Mouse (Mus musculus) macrophage (primary cell): ENCODE results near the gene Gm10309. TPM values are rescaled to one million over a fixed set of nuclear protein-coding genes. Genes with fewer than 3 reads are reported as not detected.

Experiments
- H3K27ac ChIP-seq: fragments of 350-480 bp; formaldehyde crosslinking; 2 replicates; pipeline ENCODE4 v1.9.0; 2021
- H3K36me3 ChIP-seq: fragments of 350-480 bp; formaldehyde crosslinking; 2 replicates; pipeline ENCODE4 v1.9.0; 2021; ENCODE audit errors: inconsistent target
- H3K4me3 ChIP-seq: fragments of 350-480 bp; formaldehyde crosslinking; 2 replicates; pipeline ENCODE4 v1.9.0; 2021; ENCODE audit errors: inconsistent target
- H3K79me2 ChIP-seq: fragments of 350-480 bp; formaldehyde crosslinking; 2 replicates; pipeline ENCODE4 v1.9.0; 2021; ENCODE audit errors: inconsistent target
- whole genome bisulfite sequencing: methylation state at CpG from one replicate; pipeline ENCODE4 v1.1.7; 2026; ENCODE audit warnings: inconsistent platforms; ENCODE audit not compliant: missing documents; 5-methylcytosine and 5-hydroxymethylcytosine counted together
- polyA plus RNA-seq: library from polyadenylated mRNA; stranded (reverse); fragments of 250-400 nt; gene quantifications from 3 replicates; pipeline ENCODE4 v1.2.4, GENCODE M21; 2018; ENCODE audit warnings: inconsistent platforms

The Gm10309 gene
- polyA plus RNA-seq, 1 experiment from 2014 or later: not detected

DNA sequence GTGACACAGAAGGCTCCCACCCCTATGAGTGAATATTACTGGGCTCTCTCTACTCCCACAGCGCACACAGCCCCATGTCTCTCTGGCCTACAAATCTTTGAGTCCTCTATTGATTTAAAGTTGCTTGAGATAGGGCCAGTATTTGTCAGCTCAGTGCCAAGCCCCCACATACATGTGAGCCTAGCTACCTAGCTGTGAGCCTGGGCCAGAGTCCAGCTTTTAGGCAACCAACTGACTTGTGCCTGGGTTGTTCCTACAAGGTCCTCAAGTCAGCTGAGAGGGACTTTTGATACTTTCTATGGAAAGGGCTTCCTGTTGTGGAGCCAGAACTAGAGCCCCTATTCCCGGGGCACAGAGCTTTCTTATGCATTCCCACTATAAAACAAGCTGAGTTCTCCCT lies 20.0 kb upstream of the Gm10309 start:
- H3K4me3 ChIP-seq: no peak overlapping the region
- whole genome bisulfite sequencing: 100% methylated on average over 2 of the region's 2 CpGs
- no peaks in the 10 kb centered on the region for H3K36me3 ChIP-seq
- no peak overlapping the region for H3K27ac ChIP-seq
- H3K79me2 ChIP-seq: no peaks in the 10 kb centered on the region

DNA sequence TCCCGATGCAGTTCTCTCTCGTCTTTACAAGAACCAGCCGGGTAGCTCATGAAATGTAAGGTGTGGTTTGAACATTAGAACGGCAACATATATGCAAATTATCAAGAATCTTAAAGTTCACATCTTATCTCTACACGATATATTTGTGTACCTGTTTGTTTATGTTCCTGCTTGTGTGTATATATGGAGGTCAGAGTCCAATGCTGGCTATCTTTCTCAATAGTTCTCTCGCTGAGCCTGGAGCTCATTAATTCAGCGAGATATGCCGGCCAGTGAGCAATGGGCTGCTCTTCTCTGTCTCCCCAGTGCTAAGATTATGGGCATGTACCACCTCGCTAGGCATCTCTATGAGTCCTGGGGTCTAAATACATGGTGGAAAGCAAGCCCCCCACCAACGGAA lies 18.8 kb upstream of the Gm10309 start:
- WGBS: 94% methylated on average over 10 of the region's 10 CpGs
- no peak overlapping the region for H3K27ac ChIP-seq
- no peak overlapping the region for H3K4me3 ChIP-seq
- H3K79me2 ChIP-seq: no peaks in the 10 kb centered on the region
- no peaks in the 10 kb centered on the region for H3K36me3 ChIP-seq

DNA sequence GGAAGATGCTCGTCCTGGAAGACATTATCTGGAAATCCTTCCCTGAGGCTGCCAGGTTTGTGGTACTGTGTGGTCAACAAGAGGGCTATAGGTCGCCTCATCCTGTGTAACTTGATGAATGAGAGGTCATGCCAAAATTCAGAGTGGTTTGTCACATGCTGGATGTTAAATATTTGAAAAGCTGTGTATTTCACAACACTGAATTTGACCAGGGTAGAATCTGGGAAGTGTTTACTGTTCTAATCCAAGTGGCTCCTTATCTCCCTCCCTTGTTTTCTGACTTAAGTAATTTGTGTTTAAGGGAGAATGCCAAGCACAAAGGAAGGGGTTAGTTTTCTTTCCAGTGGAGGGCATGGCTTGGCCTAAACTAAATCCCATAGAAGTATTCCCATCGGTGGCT lies 18.3 kb upstream of the Gm10309 start:
- no peaks in the 10 kb centered on the region for H3K79me2 ChIP-seq
- H3K4me3 ChIP-seq: no peak overlapping the region
- no peaks in the 10 kb centered on the region for H3K36me3 ChIP-seq
- WGBS: 93% methylated on average over 3 of the region's 3 CpGs
- no peak overlapping the region for H3K27ac ChIP-seq

DNA sequence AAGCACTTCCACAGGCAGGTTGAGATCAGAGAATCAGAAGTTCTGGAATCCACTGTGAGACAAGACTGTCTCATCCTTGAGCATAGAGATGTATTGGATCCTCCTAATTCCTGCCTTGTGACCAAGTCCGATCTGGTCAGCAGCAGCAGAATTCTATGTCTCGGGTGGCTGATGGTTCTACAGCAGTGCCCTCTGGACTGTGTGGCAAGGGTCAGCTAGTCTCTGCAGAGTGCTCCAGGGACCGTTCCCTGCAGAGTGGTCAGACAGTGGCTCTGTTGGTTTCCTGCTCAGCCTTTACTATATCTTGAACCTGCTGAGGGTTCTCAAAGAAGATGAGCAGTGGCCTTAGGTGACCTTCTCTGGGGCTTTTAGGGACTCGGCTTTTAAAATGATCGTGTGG lies 17.6 kb upstream of the Gm10309 start:
- H3K36me3 ChIP-seq: no peaks in the 10 kb centered on the region
- H3K4me3 ChIP-seq: no peak overlapping the region
- no peak overlapping the region for H3K27ac ChIP-seq
- H3K79me2 ChIP-seq: no peaks in the 10 kb centered on the region
- WGBS: 98% methylated on average over 5 of the region's 5 CpGs

DNA sequence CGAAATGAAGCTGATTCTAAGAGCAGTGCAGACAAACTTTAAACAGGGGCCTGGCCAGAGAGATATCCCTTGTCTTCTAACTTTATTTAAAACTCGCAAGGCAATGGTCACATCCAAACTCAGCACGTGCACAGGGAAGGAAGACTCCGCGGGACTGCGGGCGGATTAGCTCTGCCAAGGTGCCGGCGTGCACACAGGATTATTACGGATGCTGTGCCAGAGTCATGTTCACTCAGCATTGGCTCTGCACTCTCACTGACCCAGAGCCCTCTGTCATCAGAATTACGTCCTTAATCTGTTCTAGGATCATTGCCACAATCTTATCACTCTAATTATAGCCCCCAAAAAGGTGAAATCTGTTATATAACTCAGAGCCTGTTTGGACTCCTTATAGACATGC lies 16.2 kb upstream of the Gm10309 start:
- no peaks in the 10 kb centered on the region for H3K79me2 ChIP-seq
- no peak overlapping the region for H3K4me3 ChIP-seq
- WGBS: 93% methylated on average over 11 of the region's 11 CpGs
- H3K27ac ChIP-seq: no peak overlapping the region
- no peaks in the 10 kb centered on the region for H3K36me3 ChIP-seq

DNA sequence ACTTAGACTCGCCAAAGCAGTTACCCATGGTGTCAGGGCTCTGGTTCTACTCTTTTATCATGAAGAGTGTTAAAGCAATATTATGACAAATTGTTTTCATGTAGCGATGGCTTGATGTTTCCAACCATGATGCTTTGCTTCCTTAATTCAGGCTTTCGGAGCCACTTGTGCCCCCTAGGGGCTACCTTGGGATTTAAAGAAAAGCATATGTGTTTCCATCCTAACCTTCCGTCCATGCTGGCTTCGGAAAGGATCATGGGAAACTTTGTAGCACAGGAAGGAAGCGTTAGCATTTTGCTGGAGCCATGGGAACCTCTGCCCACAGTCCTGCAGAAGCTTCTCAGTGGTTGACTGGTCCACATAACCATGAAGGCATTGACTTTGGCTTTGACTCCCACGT lies 13.6 kb upstream of the Gm10309 start:
- 90% methylated on average over 7 of the region's 7 CpGs for WGBS
- Histone ChIP-seq H3K27ac (no peak overlapping the region), H3K79me2 (no peaks in the 10 kb centered on the region), H3K36me3 (no peaks in the 10 kb centered on the region), H3K4me3 (no peak overlapping the region)

DNA sequence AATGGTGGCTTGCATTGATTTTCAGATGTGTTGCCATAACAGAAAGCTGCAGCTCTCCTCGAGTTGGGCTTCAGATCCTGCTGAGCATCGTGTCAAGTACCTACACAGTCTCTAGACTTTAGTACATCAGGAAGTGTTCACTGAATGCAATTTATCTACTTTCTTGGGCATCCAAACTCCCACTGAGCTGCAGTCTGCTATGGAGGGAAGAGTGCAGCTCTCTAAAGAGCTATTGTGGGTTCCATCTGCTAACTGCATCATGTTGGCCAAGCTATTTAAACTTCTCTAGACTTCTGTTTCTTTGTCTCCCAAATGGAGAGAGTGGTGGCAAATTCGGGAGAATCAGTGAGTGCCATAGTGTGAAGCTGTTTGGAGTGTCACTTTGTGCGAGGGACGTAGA lies 11.6 kb upstream of the Gm10309 start:
- WGBS: 92% methylated on average over 5 of the region's 5 CpGs
- Histone ChIP-seq H3K79me2 (no peaks in the 10 kb centered on the region), H3K27ac (no peak overlapping the region), H3K36me3 (no peaks in the 10 kb centered on the region), H3K4me3 (no peak overlapping the region)

DNA sequence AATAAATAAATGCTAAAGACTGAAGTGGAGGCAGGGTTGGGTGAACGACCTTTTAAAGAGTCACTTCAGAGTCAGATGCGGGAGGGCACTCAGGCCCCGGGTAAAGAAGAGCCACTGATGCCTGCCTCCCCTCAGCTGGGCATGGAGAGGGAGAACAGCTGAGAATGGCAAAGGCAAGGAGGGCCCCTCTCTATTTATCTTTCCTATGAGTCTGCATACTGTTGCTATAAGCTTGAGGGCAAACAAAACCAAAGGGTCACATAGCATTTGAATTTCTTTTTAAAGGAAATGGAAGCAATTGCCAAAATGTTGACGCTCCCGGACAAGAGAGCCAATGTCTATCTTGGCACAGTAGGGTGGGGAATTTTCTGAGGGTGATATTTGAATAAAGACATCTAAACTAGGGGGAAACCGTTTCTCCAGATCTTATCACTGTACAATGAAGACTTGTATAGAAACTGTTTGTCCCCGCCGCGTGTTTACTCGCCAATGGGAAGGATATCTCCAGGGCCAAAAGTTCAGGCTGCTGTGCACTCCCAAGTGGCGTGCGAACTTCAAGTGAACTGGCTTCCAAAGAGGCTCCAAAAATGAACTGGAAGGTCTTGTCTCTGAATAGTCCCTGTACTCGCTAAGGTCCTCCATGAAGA lies 10.1 kb upstream of the Gm10309 start:
- WGBS: 94% methylated on average over 13 of the region's 13 CpGs
- Histone ChIP-seq H3K4me3 (no peak overlapping the region), H3K27ac (no peak overlapping the region), H3K79me2 (no peaks in the 10 kb centered on the region), H3K36me3 (no peaks in the 10 kb centered on the region)

DNA sequence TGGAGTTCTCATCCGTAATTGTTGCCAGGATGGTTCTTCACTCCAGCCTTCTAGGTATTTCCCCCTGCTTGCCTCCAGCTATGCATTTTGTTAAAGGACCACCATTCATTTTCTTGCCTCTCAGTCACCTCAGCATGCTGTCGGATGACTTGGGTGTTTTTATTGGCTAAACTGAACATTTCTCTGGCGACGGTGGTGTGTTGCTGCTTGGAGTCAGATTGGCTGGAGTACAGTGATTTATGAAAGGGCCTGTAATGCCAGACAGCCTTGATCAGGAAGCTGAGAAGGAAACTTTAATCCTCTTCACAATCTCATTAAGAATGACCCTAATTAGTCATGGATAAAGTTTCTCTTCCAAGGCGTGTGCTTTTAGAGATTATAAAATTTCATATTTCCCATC lies 4.8 kb upstream of the Gm10309 start:
- H3K27ac ChIP-seq: no peak overlapping the region
- H3K36me3 ChIP-seq: no peaks in the 10 kb centered on the region
- 97% methylated on average over 5 of the region's 5 CpGs for WGBS
- H3K4me3 ChIP-seq: no peak overlapping the region
- no peaks in the 10 kb centered on the region for H3K79me2 ChIP-seq

DNA sequence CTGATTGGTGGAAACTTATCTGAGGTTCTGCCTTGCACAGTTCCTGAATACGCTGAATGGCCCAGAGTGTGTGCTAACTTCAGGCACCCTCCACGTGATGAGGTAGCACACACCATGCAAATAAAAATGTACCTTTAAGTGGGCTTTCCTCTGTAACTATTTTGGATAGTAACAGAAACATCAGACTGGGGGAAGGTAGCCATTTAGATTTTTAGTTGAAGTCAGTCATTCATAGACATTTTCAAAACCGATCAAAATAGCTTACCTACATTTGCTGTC lies 3.1 kb upstream of the Gm10309 start:
- 90% methylated on average over 3 of the region's 3 CpGs for WGBS
- Histone ChIP-seq H3K4me3 (no peak overlapping the region), H3K36me3 (no peaks in the 10 kb centered on the region), H3K79me2 (no peaks in the 10 kb centered on the region), H3K27ac (no peak overlapping the region)

DNA sequence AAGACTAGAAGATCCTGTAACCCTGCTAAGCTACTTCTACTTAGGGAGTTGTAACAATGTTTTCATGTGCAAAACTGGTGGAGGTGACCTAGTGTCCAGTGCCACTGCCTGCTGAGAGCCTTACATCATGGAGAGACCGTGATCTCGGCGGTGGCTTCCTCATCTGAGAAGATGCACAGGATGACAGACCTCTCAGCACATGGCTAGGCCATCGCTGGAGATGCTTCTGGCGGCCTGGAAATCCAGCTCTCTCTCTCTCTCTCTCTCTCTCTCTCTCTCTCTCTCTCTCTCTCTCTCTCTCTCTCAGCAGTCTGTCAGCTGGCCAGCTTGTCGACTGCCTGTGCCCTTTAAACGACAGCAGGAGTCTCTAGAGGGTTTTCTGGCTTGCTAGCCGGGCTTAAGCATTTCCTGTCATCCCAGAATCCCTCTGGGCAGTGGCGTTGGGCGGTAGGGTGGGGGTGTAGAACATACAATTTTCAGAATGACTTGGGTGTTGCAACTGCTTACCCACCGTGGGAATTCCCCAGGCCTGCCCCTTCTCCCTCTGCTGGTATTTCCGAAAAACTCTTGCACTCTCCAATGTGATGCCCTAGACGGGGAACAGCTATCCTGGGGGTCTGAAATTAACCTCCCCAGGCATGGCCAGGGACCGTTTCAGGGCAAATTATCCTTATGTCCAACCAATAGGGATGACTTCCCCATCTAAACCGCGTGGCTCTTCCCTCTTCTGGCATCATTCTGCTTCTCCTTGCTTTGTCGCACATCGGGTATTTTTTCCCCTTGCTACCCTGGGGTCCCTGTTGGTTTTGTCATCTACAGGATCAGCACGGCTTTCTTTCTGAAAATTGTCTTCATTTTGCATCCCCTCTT lies 2.5 kb upstream of the Gm10309 start:
- H3K36me3 ChIP-seq: no peaks in the 10 kb centered on the region
- H3K4me3 ChIP-seq: no peak overlapping the region
- no peak overlapping the region for H3K27ac ChIP-seq
- no peaks in the 10 kb centered on the region for H3K79me2 ChIP-seq
- 75% methylated on average over 19 of the region's 19 CpGs for WGBS

DNA sequence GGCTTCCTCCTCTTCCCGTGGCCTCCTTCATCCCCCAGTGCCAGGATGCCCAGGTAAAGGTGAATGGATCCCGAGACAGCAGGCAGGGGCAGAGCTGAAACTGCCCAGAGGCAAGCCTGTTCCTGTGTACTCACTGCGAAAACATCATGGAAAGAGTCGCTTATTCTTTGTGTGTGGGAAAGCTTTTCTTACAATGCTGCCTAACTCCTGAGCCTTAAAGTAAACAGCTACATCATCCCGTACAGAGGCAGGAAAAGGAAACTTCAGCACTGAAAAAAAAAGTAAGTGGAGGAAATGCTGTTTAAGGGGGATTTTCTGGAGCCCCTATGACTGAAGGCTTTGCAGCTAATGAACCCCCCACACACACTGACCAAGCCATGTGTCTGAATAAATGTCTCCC lies 1.8 kb upstream of the Gm10309 start:
- Histone ChIP-seq H3K4me3 (no peak overlapping the region), H3K36me3 (no peaks in the 10 kb centered on the region), H3K27ac (no peak overlapping the region), H3K79me2 (no peaks in the 10 kb centered on the region)
- 79% methylated on average over 5 of the region's 5 CpGs for WGBS

DNA sequence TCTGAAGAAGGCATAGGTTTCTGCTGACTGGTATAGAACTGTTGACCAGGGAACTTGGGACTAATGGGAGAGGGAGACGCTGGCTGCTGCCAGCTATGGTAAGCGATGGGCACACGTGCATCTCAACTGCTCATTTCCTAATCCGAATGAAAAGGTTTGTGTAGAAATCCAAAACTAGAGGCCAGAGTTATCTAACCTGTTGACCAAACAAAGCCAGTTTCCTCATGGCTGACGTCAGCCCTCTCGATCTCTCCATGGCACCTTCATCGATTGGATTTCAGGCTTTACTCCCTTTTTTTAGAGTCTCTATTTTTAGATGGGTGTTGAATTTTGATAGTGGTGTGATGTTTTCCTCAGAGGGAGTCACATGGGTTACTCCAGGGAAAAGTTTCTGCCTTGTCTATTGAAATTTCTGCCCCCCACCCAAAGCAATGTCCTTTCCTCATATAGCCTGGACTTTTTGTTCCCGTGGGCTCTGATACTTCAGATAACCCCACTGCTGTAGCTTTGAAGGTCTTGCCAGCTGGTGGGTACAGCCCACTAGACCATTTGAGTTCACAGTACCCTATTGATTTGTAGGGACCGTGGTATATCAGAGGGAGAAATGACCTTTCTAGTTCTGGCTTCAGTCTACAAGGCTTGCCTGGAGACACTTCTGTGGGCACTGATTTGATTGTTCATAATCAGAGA lies 1.7 kb downstream of the Gm10309 start:
- Histone ChIP-seq H3K79me2 (no peaks in the 10 kb centered on the region), H3K36me3 (no peaks in the 10 kb centered on the region), H3K4me3 (no peak overlapping the region), H3K27ac (no peak overlapping the region)
- 93% methylated on average over 9 of the region's 9 CpGs for WGBS

DNA sequence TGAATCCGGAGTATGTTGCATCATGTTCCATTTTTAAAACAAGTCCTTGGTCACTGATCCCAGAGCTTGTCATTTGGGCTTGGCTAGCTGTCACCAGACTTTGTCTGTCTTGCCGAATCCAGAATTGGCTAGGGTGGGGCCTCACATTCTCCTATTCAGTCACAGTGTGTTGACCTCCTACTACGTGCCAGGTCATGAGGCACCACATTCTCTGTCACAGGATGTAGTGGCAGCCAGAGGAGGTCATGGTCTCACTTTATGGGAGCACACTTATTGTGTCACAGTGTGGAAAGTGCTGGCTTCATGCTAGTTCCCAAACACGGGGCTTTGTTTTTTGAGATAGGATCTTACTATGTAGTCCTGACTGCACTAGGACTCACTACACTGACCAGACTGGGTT lies 3.6 kb downstream of the Gm10309 start:
- H3K27ac ChIP-seq: no peak overlapping the region
- no peaks in the 10 kb centered on the region for H3K79me2 ChIP-seq
- 95% methylated on average over 4 of the region's 4 CpGs for WGBS
- H3K4me3 ChIP-seq: no peak overlapping the region
- no peaks in the 10 kb centered on the region for H3K36me3 ChIP-seq

DNA sequence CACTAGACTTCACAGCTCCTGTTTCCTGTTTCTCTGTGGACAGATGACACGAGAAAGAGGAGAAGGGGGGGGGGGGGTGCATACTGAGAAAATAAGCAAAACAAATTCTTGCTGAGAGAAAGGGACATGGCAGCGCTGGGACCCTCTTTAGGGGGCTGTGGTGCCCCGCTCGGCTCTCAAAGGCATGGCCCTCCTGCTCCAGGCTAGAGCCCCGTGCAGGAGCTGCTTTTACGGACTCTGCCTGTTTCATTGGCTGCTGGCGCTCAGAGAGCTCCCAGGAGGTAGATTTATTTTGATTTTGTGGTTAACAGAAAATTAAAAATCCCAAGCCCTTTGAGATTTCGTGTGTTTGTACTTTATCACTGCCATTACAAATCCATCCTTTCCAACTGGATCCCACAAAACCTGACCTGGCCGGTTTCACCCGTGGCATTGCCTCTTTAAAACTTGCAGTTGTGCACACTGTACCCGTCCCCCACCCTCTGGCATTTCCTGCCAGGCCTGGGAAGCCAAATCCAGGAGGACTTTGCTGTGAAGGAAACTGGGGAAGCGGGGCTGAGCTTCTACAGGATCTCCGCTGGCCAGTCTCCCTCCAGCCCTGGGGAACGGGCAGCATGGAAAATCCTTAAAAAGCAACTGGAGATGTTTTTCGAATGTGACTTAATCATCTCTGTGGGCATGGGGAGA lies 5.5 kb downstream of the Gm10309 start:
- 94% methylated on average over 14 of the region's 15 CpGs for WGBS
- Histone ChIP-seq H3K79me2 (no peaks in the 10 kb centered on the region), H3K36me3 (no peaks in the 10 kb centered on the region), H3K27ac (no peak overlapping the region), H3K4me3 (no peak overlapping the region)
